Mouse (Mus musculus) kidney, adult 2 months (tissue): ENCODE data around the gene Mnt.

Experiments used
- CTCF ChIP-seq: fragments of 200-500 bp; conservative IDR thresholded peaks from 2 replicates; pipeline ENCODE4 v1.5.1; 2011; ENCODE audit warnings: low read depth, mild to moderate bottlenecking, control low read depth, low read length, moderate library complexity, mixed read lengths; ENCODE audit not compliant: insufficient read depth, insufficient read length
- POLR2A ChIP-seq: fragments of 200-500 bp; IDR thresholded peaks from one replicate; pipeline ENCODE4 v1.6.1; 2011; ENCODE audit warnings: low read depth, low read length, control low read depth

- TF ChIP-seq CTCF (no peak), POLR2A (no peak)
Measured at GRCm38 (mm10) chr11:74792874-74793273, 37.8 kb upstream of the Mnt start.
